Mouse (Mus musculus) spleen, adult 2 months (tissue): ENCODE measurements around the gene Trpc7.

Source experiments
- CTCF ChIP-seq: fragments of 200-500 bp; IDR thresholded peaks from 2 replicates; pipeline ENCODE4 v1.5.1; 2011; ENCODE audit warnings: mild to moderate bottlenecking, inconsistent platforms; ENCODE audit not compliant: insufficient read depth, insufficient read length, insufficient replicate concordance; ENCODE audit errors: extremely low read depth
- POLR2A ChIP-seq: fragments of 200-500 bp; IDR thresholded peaks from 2 replicates; pipeline ENCODE4 v1.6.1; 2011; ENCODE audit warnings: low read depth, low read length, inconsistent platforms

DNA sequence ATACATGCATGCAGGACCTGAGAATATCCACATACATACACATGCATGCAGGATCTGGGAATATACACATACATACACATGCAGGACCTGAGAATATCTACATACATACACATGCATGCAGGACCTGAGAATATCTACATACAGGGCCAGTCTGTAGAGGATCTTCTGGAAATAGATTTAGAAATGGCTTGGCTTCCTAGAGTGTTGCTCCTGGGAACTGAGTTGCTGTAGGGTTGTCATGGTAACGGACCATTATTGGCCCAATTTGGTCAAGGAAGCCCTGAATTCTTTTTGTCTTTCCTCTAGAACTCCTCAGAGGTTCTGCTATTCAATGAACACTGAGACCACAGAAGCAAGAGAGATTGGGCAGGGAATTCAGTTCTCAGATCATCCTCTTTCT lies 113.2 kb downstream of the Trpc7 start:
- TF ChIP-seq POLR2A (no peak), CTCF (no peak)
